Mouse (Mus musculus) monocyte, adult 2 months (primary cell): ENCODE results near the gene Cenpm.
A peak's percentile ranks its signal among the peaks of the same experiment; 100 is the strongest.

Experiments used
- DNase-seq, 2 experiments: peaks; one replicate each; pipeline ENCODE4 v3.0.0; 2022; ENCODE audit warnings: low spot score in 2 of 2, low read depth in 1 of 2

Cenpm gene

GRCm38 (mm10) chr15:82243742-82244114 is 820 bp downstream of the Cenpm start:
- no peak for DNase-seq

- DNase-seq, result no peak
Observed at GRCm38 (mm10) chr15:82243311-82243710, 1.2 kb downstream of the Cenpm start.

GRCm38 (mm10) chr15:82236565-82236964 is 8.0 kb downstream of the Cenpm start:
- DNase-seq, result peak in 1 of 2 experiments; percentile 70

GRCm38 (mm10) chr15:82235661-82236060 is 8.9 kb downstream of the Cenpm start:
- DNase-seq, result no peak

GRCm38 (mm10) chr15:82232651-82233050 is 11.9 kb downstream of the Cenpm start:
- no peak for DNase-seq

- no peak for DNase-seq
Observed at GRCm38 (mm10) chr15:82231591-82232378, 12.8 kb downstream of the Cenpm start.

- DNase-seq, result no peak
Observed at GRCm38 (mm10) chr15:82231100-82231499, 13.4 kb downstream of the Cenpm start.

GRCm38 (mm10) chr15:82230098-82230611 is 14.4 kb downstream of the Cenpm start:
- no peak for DNase-seq

- no peak for DNase-seq
Observed at GRCm38 (mm10) chr15:82229542-82230045, 15.0 kb downstream of the Cenpm start.

GRCm38 (mm10) chr15:82225769-82226168 is 18.8 kb downstream of the Cenpm start:
- DNase-seq, result no peak

GRCm38 (mm10) chr15:82224602-82225215 is 19.8 kb downstream of the Cenpm start:
- DNase-seq, result no peak

- DNase-seq, result no peak
Observed at GRCm38 (mm10) chr15:82223657-82224601, 20.6 kb downstream of the Cenpm start, which contains the start of gene Tnfrsf13c. Gene Tnfrsf13c (minus strand): TSS chr15:82224369.

- no peak for DNase-seq
Observed at GRCm38 (mm10) chr15:82223251-82223650, 21.3 kb downstream of the Cenpm start.

- no peak for DNase-seq
Observed at GRCm38 (mm10) chr15:82221104-82221860, 23.3 kb downstream of the Cenpm start.

- no peak for DNase-seq
Observed at GRCm38 (mm10) chr15:82220003-82220675, 24.4 kb downstream of the Cenpm start.

- DNase-seq, result no peak
Observed at GRCm38 (mm10) chr15:82218778-82219666, 25.5 kb downstream of the Cenpm start.

- DNase-seq, result no peak
Observed at GRCm38 (mm10) chr15:82217980-82218379, 26.6 kb downstream of the Cenpm start.

- no peak for DNase-seq
Observed at GRCm38 (mm10) chr15:82217039-82217438, 27.5 kb downstream of the Cenpm start.
